Mouse (Mus musculus): ENCODE measurements at regions not wholly inside any gene's neighbourhood (a gene's known extent, or its start where the extent isn't known, plus 50 kb on each side); places are given as distances from the start of the nearest gene placed in this dataset.

DNA sequence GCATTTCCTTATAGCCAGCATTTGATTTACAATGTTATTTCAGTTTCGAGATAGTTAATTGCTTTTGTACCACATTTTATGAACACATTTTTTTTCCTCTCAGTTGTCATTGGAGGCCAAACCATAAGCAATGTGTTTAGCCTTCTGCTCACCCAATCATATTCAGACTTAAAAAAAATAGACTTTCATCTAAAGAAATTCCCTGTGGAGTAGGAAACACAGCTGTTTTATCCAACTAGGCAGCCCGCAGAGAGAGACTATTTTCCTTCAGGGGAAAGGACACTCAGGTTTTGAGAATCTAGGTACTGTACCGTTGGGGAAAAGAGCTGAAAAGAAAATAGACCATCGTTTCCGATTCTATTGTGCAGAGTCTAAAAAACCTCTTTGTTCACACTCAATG, 367.5 kb upstream of the Got2 start:
- ATAC-seq, result no peak
- H3K27me3 ChIP-seq (replicated peaks; ENCODE audit: insufficient read depth, low read length), result no peaks in the 10 kb centered on the region
- H3K4me1 ChIP-seq (ENCODE audit: insufficient read depth, low read depth, low read length), result no peaks in the 10 kb centered on the region

DNA sequence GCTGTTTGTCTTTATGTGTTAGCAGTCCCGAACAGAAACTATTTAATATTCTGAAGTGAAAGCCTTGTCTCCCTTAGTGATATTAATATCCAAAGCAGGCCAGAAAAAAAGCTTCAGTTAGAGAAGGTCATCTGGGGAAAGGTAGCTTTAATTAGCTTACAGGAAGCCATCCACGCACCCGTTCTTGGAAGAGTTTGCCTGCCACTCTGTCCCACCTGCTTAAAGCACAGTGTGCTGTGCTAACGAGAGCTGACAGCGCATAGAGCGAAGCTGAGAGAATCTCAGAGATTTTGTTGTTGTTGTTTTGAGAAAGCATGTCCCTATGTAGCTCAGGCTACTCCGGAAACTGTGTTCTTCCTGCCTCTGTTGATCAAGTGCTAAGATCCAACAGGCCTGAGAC, 357.7 kb upstream of the Got2 start:
- 74% methylated on average over 7 of the region's 7 CpGs for WGBS
- H3K27me3 ChIP-seq (replicated peaks; ENCODE audit: insufficient read depth, low read length), result no peaks in the 10 kb centered on the region
- no peaks in the 10 kb centered on the region for H3K36me3 ChIP-seq (ENCODE audit: insufficient read depth, low read length)
- H3K4me1 ChIP-seq (ENCODE audit: insufficient read depth, low read depth, low read length), result no peaks in the 10 kb centered on the region
- DNase-seq (ENCODE audit: low spot score) (no peak), ATAC-seq (no peak)
- no peak overlapping the region for H3K4me2 ChIP-seq (replicated peaks; ENCODE audit: low read depth, low read length)
- H3K4me3 ChIP-seq (ENCODE audit: low read depth, low read length), result no peak overlapping the region
- H3K9ac ChIP-seq (replicated peaks; ENCODE audit: low read depth), result no peak overlapping the region
- no peak for TF ChIP-seq EP300 (IDR thresholded peaks at IDR 0.05)
- no peak for TF ChIP-seq CTCF (IDR thresholded peaks at IDR 0.05)
- H3K9me3 ChIP-seq (ENCODE audit: low read length), result no peaks in the 10 kb centered on the region
- H3K27ac ChIP-seq (ENCODE audit: low read length), result no peak overlapping the region

More for the DNA sequence above, 367.5 kb upstream of the Got2 start:
- no peak overlapping the region for H3K4me3 ChIP-seq (ENCODE audit: low read depth, low read length)
- no peak overlapping the region for H3K9ac ChIP-seq (replicated peaks; ENCODE audit: low read depth)
- TF ChIP-seq CTCF (IDR thresholded peaks at IDR 0.05), result no peak
- TF ChIP-seq EP300 (IDR thresholded peaks at IDR 0.05), result no peak
- no peaks in the 10 kb centered on the region for H3K36me3 ChIP-seq (ENCODE audit: insufficient read depth, low read length)
- no peak for DNase-seq (ENCODE audit: low spot score)
- no peak overlapping the region for H3K4me2 ChIP-seq (replicated peaks; ENCODE audit: low read depth, low read length)
- 63% methylated on average over 5 of the region's 5 CpGs for WGBS
- H3K27ac ChIP-seq (ENCODE audit: low read length), result no peak overlapping the region
- no peaks in the 10 kb centered on the region for H3K9me3 ChIP-seq (ENCODE audit: low read length)

DNA sequence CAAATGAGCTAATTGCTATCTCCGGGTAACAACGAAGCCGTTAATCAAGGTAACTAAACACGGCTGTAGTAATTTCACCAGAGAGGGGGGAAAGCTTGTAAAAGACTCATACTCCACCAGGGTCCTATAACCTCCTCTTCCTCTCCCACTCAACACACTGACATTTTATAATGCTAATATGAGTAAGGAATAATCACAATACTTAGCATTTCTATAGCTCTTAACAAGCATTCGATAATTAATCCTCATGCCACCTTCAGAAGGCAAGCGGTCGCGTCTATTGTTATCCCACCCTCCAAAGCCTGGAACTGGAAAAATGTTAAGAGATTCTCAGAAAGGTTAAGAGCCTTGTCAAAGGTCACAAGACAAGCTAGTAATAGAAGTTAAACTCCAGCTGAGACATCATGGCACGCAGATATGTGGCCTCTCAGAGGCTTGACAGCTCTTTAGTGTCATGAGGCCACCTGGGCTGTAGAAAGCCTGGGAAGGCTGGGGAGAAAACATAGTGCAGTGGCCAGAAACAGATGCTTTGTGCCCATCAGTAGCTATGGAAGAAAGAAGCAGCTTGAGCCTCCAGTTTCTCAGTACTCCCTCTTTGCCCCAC, 356.3 kb upstream of the Got2 start:
- no peak overlapping the region for H3K4me3 ChIP-seq (ENCODE audit: low read depth, low read length)
- WGBS, result 56% methylated on average over 9 of the region's 9 CpGs
- H3K27me3 ChIP-seq (replicated peaks; ENCODE audit: insufficient read depth, low read length), result no peaks in the 10 kb centered on the region
- no peaks in the 10 kb centered on the region for H3K4me1 ChIP-seq (ENCODE audit: insufficient read depth, low read depth, low read length)
- no peak overlapping the region for H3K27ac ChIP-seq (ENCODE audit: low read length)
- no peaks in the 10 kb centered on the region for H3K9me3 ChIP-seq (ENCODE audit: low read length)
- ATAC-seq (no peak), DNase-seq (ENCODE audit: low spot score) (no peak)
- TF ChIP-seq EP300 (IDR thresholded peaks at IDR 0.05) (no peak), CTCF (IDR thresholded peaks at IDR 0.05) (no peak)
- H3K36me3 ChIP-seq (ENCODE audit: insufficient read depth, low read length), result no peaks in the 10 kb centered on the region
- H3K9ac ChIP-seq (replicated peaks; ENCODE audit: low read depth), result no peak overlapping the region
- H3K4me2 ChIP-seq (replicated peaks; ENCODE audit: low read depth, low read length), result no peak overlapping the region

DNA sequence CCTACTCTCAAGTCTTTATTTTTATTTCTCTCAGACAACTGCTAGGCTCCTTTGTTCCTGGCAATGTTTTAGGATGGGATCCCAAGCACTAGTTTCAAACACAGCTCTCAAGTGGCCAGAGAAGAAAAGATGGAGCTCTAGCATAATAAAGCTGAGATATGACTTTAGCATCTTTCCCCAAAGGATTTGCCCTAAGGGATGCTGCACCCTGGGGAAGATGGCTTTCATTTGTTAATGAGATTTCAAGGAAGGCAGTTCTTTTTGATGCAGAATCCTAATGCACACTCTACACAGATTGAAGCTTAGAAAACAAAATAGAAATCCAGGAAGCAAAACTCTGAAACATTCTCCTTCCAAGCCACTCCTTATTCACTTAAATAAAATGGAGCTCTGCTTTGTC, 350.1 kb upstream of the Got2 start:
- Histone ChIP-seq H3K4me2 (replicated peaks; ENCODE audit: low read depth, low read length) (no peak overlapping the region), H3K36me3 (ENCODE audit: insufficient read depth, low read length) (no peaks in the 10 kb centered on the region), H3K4me1 (ENCODE audit: insufficient read depth, low read depth, low read length) (no peaks in the 10 kb centered on the region), H3K27ac (ENCODE audit: low read length) (no peak overlapping the region), H3K9me3 (ENCODE audit: low read length) (no peaks in the 10 kb centered on the region), H3K4me3 (ENCODE audit: low read depth, low read length) (no peak overlapping the region), H3K27me3 (replicated peaks; ENCODE audit: insufficient read depth, low read length) (no peaks in the 10 kb centered on the region), H3K9ac (replicated peaks; ENCODE audit: low read depth) (no peak overlapping the region)
- ATAC-seq (no peak), DNase-seq (ENCODE audit: low spot score) (no peak)
- TF ChIP-seq EP300 (IDR thresholded peaks at IDR 0.05), result no peak
- TF ChIP-seq CTCF (IDR thresholded peaks at IDR 0.05), result no peak

DNA sequence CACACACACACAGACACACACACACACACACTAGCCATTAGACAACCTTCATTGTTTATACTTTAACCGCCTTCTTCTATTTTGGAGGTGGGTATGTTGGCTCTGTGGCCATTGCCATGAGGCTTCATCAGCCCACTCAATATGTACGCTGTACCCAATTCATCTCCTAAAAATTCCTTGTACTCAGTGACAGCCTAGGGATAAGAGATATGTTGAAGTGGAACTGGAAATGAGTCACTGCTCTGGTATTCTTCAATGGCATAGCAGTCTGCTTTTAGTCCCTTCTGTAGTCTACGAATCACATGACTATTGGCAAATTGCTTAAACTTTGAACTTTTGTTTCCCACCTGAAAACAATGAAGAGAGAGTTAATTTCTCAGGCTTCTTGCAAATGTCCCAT, 349.6 kb upstream of the Got2 start:
- Histone ChIP-seq H3K9me3 (ENCODE audit: low read length) (no peaks in the 10 kb centered on the region), H3K4me1 (ENCODE audit: insufficient read depth, low read depth, low read length) (no peaks in the 10 kb centered on the region), H3K4me2 (replicated peaks; ENCODE audit: low read depth, low read length) (no peak overlapping the region), H3K27me3 (replicated peaks; ENCODE audit: insufficient read depth, low read length) (no peaks in the 10 kb centered on the region), H3K27ac (ENCODE audit: low read length) (no peak overlapping the region), H3K9ac (replicated peaks; ENCODE audit: low read depth) (no peak overlapping the region), H3K4me3 (ENCODE audit: low read depth, low read length) (no peak overlapping the region), H3K36me3 (ENCODE audit: insufficient read depth, low read length) (no peaks in the 10 kb centered on the region)
- DNase-seq (ENCODE audit: low spot score), result no peak
- TF ChIP-seq EP300 (IDR thresholded peaks at IDR 0.05) (no peak), CTCF (IDR thresholded peaks at IDR 0.05) (no peak)
- WGBS, result 49% methylated on average over 3 of the region's 3 CpGs
- ATAC-seq, result no peak

DNA sequence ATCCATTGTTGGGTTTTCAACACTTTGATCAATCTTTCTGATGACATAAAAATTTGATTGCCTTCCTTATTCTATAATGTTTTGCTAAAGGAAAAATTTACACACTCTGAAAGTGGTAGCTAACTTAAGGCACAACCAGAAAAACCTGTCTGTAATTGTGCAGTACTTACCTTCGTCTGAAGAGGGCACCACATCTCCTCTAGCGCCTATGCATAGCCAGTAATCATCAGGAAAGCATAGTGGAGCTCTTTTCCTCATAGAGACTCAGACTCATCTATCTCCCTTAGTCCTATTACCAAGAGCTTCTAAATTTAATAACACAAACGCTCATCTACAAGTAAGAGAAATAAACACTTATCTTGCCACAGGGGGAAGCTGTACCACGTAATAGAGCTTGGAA, 342.1 kb upstream of the Got2 start:
- ATAC-seq, result no peak
- peak; percentile 53 for TF ChIP-seq CTCF (IDR thresholded peaks at IDR 0.05)
- no peak for TF ChIP-seq EP300 (IDR thresholded peaks at IDR 0.05)
- peak; percentile 16 for DNase-seq (ENCODE audit: low spot score)
- Histone ChIP-seq H3K4me3 (ENCODE audit: low read depth, low read length) (no peak overlapping the region), H3K36me3 (ENCODE audit: insufficient read depth, low read length) (no peaks in the 10 kb centered on the region), H3K4me1 (ENCODE audit: insufficient read depth, low read depth, low read length) (no peaks in the 10 kb centered on the region), H3K27me3 (replicated peaks; ENCODE audit: insufficient read depth, low read length) (no peaks in the 10 kb centered on the region), H3K4me2 (replicated peaks; ENCODE audit: low read depth, low read length) (no peak overlapping the region), H3K9ac (replicated peaks; ENCODE audit: low read depth) (no peak overlapping the region), H3K9me3 (ENCODE audit: low read length) (no peaks in the 10 kb centered on the region), H3K27ac (ENCODE audit: low read length) (no peak overlapping the region)
- WGBS, result 19% methylated on average over 4 of the region's 4 CpGs
